Mouse (Mus musculus) regulatory T cell (primary cell): ENCODE results near the gene Cavin2.

ENCODE experiments used
- in situ Hi-C: fragments of 300-600 bp; cut with MboI, MseI; formaldehyde crosslinking; loops from one replicate; pipeline ENCODE4 v1.15.1; 2025; ENCODE audit warnings: high pct_unique_total_duplicates

Gene Cavin2

DNA sequence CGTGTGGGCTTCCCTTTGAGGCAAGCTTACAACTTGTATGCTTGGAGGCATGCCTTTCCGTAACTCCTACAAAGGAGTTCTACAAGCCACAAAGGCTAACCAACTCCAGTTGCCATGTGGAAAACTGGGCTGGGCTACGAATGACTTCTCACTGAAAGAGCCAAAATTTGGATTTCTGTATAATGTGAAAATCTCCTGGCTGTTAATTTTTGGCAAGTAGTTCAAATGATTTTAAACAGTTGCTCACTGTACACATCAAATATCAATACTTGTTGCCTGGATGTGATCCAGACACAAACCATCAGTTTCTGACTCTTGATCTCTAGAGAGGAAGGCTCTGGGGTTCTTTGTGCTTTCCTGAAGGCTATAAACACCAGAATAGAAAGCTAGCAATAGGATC is 18.1 kb downstream of the Cavin2 start:
- in situ Hi-C loops, result no loop called here

DNA sequence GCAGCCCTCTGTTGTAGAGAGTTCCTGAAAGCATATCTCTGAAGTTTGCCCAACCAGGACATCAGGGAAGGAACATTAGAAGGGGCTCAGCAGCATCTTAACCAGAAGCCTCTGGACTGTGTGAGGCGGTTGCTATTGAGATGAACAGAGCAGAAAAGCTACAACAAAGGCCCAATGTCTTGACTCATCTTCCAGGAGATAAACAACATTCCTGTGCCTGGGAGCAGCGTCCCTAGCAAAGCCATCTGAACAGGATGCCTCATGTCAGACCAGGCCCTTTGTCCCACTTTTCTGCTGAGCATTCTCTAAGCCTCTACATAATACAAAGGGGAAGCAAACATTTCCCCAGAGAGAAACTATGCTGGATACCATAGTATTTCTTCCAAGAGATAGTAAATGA is 26.6 kb downstream of the Cavin2 start:
- in situ Hi-C loops, result loop anchor here (10.0 kb wide), 1 partner anchor 1661 kb away; no protein-coding TSS in a partner anchor

- in situ Hi-C loops, result no loop called here
Observed at GRCm38 (mm10) chr1:51323506-51323905, 34.6 kb downstream of the Cavin2 start.

DNA sequence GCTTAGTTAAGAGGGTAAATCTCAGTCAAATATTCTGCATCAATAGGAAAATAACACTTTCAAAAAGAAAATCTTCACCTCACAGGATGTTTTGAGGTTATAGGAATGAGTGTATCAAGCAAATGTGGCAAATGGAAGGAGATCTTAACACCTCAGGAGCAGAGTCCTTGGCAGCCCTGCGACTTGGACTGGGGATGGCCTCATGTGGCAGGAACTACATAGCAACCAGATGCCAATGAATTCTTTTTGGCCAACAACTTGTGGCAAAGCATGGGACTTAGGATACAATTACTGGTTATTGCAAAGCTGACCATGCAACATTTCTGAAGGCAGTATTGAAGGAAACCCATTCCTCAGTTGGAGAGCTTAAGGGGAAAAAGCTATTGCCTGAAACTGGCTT is 39.6 kb downstream of the Cavin2 start:
- in situ Hi-C loops, result no loop called here

GRCm38 (mm10) chr1:51332986-51333385 is 44.1 kb downstream of the Cavin2 start:
- in situ Hi-C loops, result loop anchor here (5.0 kb wide), 1 partner anchor 371 kb away; no protein-coding TSS in a partner anchor

DNA sequence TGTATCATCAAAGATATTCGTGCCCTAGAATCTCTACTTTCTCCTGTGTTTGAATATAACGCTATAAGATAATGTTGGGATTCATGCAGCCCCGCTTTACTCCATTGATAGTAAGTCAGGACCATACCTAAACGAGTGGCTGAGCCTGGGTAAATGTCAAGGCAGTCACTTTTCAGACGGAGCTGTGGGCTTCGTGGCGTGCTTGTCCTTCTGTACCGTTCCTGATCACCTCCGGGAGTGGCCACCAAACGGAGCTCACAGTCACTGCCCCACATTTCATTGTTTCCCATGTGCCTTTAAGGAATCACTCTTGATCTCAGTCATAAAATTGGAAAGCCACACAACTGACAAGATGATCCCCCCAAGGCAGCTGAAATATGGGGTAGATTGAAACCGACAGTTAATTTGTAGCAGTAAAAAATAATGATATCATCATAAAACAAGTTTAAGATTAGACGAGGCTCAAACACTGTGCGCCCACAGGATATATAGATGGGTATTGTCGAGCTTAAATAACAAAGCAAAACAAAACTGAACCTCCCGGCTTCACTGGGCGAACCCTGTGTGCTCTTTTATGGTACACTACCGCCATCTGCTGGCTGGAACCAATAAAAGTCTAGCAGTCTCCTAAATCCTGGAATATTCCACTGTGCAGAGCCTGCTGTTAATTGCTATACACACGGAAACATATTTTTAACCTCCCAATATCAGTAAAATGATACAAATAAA is 44.8 kb downstream of the Cavin2 start:
- in situ Hi-C loops, result loop anchor here (5.0 kb wide), 1 partner anchor 371 kb away; no protein-coding TSS in a partner anchor

DNA sequence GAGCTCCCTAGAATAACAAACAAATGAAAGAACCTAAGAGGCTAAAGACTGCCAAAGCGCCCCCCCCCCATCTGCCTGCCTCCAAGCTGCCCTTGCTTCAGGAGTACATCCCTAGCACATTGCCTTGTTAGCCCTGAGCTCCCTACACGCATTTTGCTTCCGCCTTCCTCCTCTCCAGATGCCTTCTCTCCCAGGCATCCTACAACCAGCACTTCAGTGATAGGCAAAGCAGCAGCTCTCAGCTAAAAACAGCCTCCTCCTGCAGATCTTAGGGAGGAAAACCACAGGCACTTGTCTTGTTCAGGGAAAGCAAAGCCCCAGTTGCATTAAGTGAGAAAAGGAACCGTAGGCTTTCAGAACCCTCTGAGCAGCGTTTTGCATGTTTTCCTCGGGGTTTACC is 45.4 kb downstream of the Cavin2 start:
- in situ Hi-C loops, result loop anchor here (5.0 kb wide), 1 partner anchor 372 kb away; no protein-coding TSS in a partner anchor

DNA sequence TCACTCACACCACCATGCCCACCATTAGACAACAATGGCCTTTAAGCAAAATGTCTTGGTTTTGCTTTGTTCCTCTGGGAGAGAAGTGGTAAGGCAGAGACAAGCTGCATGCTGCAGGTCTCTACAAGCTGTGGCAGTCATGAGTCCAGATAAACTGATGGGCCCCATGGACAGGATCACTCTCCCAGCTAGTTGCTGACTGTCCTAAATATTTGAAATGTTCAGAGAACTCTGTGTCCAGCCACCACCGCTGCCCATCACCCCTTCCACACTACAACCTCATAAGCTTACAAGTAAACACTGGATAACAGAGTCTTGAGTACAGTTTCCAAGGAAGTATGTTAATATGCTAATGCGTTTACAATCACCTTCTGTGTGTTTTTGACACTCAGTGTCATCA is 46.2 kb downstream of the Cavin2 start:
- in situ Hi-C loops, result no loop called here

DNA sequence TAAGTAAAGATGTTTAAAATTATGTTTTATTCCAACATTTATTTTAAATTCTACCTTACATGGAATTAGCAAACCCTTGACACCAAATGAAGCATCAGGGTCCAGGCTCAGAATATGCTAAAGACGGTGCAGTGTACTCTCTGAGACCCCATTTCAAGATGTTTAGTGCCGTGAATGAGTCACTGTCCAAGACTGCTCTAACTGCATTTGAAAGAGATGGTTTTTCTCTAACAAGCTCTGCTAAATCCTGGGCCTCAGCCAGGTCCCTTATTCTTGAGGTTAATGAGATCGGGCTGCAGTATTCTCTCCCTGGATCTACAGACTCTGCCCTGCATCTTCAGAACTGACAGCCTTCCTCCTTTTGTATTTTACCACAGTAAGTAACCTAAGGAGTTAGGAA is 55.2 kb downstream of the Cavin2 start:
- in situ Hi-C loops, result no loop called here

DNA sequence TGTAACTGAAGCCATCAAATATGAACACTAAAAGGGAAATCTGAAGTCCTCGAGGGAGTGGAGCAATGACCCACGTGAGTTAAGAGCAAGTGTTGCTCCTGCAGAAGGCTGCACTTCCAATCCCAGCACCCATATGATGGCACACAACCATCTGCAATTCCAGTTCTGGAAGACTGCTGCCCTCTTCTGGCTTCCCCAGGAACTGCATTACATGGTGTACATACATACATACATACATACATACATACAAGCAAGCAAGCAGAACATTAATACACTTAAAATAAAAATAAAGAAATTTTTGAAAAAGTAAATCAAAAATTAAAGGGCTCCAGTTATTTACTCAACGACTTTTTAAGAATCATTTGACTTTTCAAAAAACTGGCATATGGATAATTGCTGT is 58.7 kb downstream of the Cavin2 start:
- in situ Hi-C loops, result no loop called here

- in situ Hi-C loops, result no loop called here
Observed at GRCm38 (mm10) chr1:51348631-51349030, 59.7 kb downstream of the Cavin2 start.

GRCm38 (mm10) chr1:51349291-51349967 is 60.5 kb downstream of the Cavin2 start:
- in situ Hi-C loops, result no loop called here
